Mouse (Mus musculus): ENCODE measurements at regions not wholly inside any gene's neighbourhood (a gene's known extent, or its start where the extent isn't known, plus 50 kb on each side); places are given as distances from the start of the nearest gene placed in this dataset.

DNA sequence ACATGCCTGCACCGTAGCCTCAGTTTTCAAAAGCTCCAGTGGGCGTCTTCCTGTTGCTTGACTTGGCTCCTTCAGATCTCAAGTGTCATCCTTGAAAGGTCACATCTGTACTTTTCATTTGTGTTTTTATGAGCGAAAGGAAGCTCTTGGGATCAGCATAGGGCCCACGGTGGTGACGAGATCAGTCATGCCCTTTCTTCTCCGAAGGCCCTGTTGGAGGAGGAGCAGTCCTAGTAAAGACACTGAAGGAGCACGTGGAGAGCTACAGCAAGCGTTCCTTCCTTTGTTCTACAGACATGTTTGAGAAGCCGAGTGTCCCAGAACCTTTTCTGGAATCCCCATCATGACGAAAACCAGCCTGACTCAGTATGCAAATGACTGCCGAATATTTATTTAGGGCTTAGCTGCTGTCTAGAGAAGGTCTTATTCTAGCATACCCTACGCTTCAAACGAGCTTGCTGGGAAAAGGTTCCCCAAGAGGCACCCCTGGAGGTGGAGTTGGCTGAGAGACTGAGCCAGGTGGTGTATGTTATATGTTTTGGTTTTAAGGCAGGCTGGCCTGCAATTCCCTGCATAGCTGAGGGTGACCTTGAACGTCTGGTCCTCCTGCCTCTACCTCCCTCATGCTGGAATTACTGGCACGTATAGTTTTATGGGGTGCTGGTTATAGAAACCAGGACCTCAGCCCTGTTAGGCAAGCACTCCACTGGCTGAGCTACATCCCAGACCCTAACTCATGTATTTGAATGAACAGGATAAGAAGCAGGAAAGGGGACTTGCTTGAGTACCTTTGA lies 285.1 kb upstream of the Cdh5 start:
- no peak for TF ChIP-seq POLR2A (IDR thresholded peaks at IDR 0.05; ENCODE audit: borderline replicate concordance, control insufficient read depth, low read depth, low read length)
- TF ChIP-seq CTCF (IDR thresholded peaks at IDR 0.05; ENCODE audit: control insufficient read depth, insufficient read depth, low read length), result no peak
- Histone ChIP-seq H3K4me1 (ENCODE audit: control insufficient read depth, insufficient read depth, low read length) (no peaks in the 10 kb centered on the region), H3K4me3 (replicated peaks; ENCODE audit: control insufficient read depth, low read depth, low read length) (no peak overlapping the region), H3K27ac (ENCODE audit: control insufficient read depth, insufficient read depth, low read depth, low read length, poor library complexity) (no peak overlapping the region)
- WGBS, result 74% methylated on average over 15 of the region's 15 CpGs

DNA sequence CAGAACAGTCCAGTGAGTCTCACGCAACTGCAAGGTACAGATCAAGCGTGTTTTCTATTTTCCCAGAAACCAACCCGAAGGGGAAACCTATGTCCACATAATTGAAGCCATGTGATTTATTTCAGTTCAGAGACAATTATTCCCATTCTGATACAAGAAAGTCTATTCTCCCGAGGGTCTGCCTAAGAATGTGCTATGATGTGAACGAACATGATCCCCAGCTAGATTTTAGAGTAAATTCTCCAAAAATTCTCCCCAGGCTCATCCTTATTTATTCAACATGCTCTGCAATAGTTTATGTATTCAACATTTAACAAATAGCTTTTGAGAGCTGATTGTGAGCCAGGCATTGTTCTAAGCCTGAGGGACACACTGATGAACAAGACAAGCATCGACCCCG lies 277.9 kb upstream of the Cdh5 start:
- no peak overlapping the region for H3K4me3 ChIP-seq (replicated peaks; ENCODE audit: control insufficient read depth, low read depth, low read length)
- WGBS, result 77% methylated on average over 7 of the region's 7 CpGs
- no peak overlapping the region for H3K27ac ChIP-seq (ENCODE audit: control insufficient read depth, insufficient read depth, low read depth, low read length, poor library complexity)
- TF ChIP-seq CTCF (IDR thresholded peaks at IDR 0.05; ENCODE audit: control insufficient read depth, insufficient read depth, low read length), result no peak
- H3K4me1 ChIP-seq (ENCODE audit: control insufficient read depth, insufficient read depth, low read length), result no peaks in the 10 kb centered on the region

DNA sequence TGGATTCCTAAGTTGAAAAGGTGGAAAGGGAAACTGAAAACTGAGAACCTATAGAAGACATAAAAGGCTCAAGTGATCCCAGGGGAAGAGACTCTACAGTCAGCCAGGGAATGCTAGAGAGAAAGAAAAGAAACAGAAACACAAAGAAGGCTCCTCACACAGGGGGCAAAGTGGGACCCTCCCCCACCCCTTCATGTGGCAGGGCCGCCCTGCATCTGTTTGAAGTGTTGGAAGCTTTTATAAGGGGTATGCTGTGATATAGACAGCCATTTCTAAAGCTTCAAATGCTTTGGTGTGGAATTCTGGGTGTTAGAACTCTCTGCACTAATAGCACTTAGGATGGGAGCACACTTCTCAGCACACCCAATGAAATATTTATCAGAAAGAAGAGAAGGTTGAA lies 276.7 kb upstream of the Cdh5 start:
- H3K27ac ChIP-seq (ENCODE audit: control insufficient read depth, insufficient read depth, low read depth, low read length, poor library complexity), result no peak overlapping the region
- no peak overlapping the region for H3K4me3 ChIP-seq (replicated peaks; ENCODE audit: control insufficient read depth, low read depth, low read length)
- TF ChIP-seq POLR2A (IDR thresholded peaks at IDR 0.05; ENCODE audit: borderline replicate concordance, control insufficient read depth, low read depth, low read length) (no peak), CTCF (IDR thresholded peaks at IDR 0.05; ENCODE audit: control insufficient read depth, insufficient read depth, low read length) (no peak)
- H3K4me1 ChIP-seq (ENCODE audit: control insufficient read depth, insufficient read depth, low read length), result no peaks in the 10 kb centered on the region
- WGBS, result 38% methylated on average over 1 of the region's 1 CpGs

DNA sequence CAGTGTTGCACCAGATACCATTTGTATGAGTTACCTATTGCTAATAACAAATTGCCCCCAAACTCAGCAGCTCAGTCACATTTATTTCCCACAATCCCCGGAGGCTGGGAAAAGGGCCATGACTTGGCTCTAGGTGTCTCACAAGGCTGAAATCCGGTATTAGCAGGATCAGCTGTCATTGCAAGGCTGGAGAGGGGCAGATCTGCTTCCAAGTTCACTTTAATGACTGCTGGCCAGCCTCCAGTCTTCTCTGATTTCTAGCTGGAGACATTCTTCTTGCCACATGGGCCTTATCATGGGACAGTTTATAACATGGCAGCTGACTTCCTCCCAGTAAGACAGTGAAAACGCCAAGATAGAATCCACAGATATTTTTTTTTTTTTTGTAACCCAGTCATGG lies 276.1 kb upstream of the Cdh5 start:
- TF ChIP-seq CTCF (IDR thresholded peaks at IDR 0.05; ENCODE audit: control insufficient read depth, insufficient read depth, low read length), result no peak
- no peak for TF ChIP-seq POLR2A (IDR thresholded peaks at IDR 0.05; ENCODE audit: borderline replicate concordance, control insufficient read depth, low read depth, low read length)
- no peaks in the 10 kb centered on the region for H3K4me1 ChIP-seq (ENCODE audit: control insufficient read depth, insufficient read depth, low read length)
- WGBS, result 52% methylated on average over 3 of the region's 3 CpGs
- no peak overlapping the region for H3K27ac ChIP-seq (ENCODE audit: control insufficient read depth, insufficient read depth, low read depth, low read length, poor library complexity)
- no peak overlapping the region for H3K4me3 ChIP-seq (replicated peaks; ENCODE audit: control insufficient read depth, low read depth, low read length)

DNA sequence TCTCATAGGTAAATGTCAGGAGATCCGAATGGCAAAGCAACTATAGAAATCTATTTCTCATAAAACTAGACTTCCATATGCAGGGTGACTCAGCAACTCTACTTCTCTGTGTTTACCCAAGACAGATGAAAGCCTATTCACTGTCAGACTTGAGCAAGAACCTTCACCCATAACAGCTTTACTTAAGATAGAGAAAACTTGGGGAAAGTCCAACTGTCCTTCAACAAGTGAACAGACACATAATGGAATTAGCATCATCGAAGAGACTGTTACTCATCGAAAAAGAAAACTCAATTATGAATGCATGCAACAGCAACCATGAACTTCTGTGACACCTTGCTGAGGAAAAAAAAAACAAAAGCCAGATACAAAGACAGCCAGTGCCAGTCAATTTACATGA lies 271.0 kb upstream of the Cdh5 start:
- no peaks in the 10 kb centered on the region for H3K4me1 ChIP-seq (ENCODE audit: control insufficient read depth, insufficient read depth, low read length)
- WGBS, result 75% methylated on average over 3 of the region's 3 CpGs
- no peak overlapping the region for H3K27ac ChIP-seq (ENCODE audit: control insufficient read depth, insufficient read depth, low read depth, low read length, poor library complexity)
- TF ChIP-seq CTCF (IDR thresholded peaks at IDR 0.05; ENCODE audit: control insufficient read depth, insufficient read depth, low read length) (no peak), POLR2A (IDR thresholded peaks at IDR 0.05; ENCODE audit: borderline replicate concordance, control insufficient read depth, low read depth, low read length) (no peak)
- no peak overlapping the region for H3K4me3 ChIP-seq (replicated peaks; ENCODE audit: control insufficient read depth, low read depth, low read length)

DNA sequence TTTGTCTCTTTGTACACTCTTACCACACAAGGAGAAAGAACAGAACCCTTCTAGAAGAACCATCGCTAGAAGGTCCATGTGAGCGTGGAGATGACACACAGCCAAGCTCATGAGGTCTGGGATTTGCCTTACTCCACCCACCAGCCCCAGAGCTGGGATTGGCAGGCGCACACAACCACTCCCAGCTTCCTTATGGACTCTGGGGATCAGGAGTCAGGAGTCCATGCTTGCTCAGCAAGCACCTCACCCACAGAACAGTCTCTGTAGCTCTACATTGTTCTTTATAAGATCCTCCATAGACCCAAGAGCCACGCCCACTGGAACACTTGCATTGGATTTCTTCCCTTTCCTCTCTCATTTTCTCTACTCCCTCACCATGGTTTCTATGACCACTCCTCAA lies 261.4 kb upstream of the Cdh5 start:
- TF ChIP-seq POLR2A (IDR thresholded peaks at IDR 0.05; ENCODE audit: borderline replicate concordance, control insufficient read depth, low read depth, low read length) (no peak), CTCF (IDR thresholded peaks at IDR 0.05; ENCODE audit: control insufficient read depth, insufficient read depth, low read length) (no peak)
- H3K27ac ChIP-seq (ENCODE audit: control insufficient read depth, insufficient read depth, low read depth, low read length, poor library complexity), result no peak overlapping the region
- no peaks in the 10 kb centered on the region for H3K4me1 ChIP-seq (ENCODE audit: control insufficient read depth, insufficient read depth, low read length)
- H3K4me3 ChIP-seq (replicated peaks; ENCODE audit: control insufficient read depth, low read depth, low read length), result no peak overlapping the region
- WGBS, result 63% methylated on average over 4 of the region's 4 CpGs

DNA sequence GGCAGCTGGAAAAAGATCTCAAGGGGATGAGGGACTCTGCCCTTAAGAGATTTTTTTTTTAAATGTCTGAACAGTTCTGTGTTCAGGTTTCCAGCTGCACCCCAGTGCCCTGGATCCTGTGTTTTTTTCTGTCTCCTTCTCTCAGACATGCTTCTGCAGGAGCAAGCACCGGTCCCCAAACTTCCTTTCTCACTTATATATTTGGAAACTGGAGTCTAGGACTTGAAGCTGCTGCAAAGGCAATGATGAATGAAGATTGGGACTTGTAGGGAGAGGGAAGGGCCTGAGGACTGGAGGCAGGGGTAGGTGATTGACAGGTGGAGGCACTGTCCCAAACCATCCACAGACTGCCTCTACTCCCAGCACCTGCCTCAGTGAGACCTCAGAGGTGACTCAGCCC lies 255.5 kb upstream of the Cdh5 start:
- no peak for TF ChIP-seq CTCF (IDR thresholded peaks at IDR 0.05; ENCODE audit: control insufficient read depth, insufficient read depth, low read length)
- TF ChIP-seq POLR2A (IDR thresholded peaks at IDR 0.05; ENCODE audit: borderline replicate concordance, control insufficient read depth, low read depth, low read length), result no peak
- no peaks in the 10 kb centered on the region for H3K4me1 ChIP-seq (ENCODE audit: control insufficient read depth, insufficient read depth, low read length)
- no peak overlapping the region for H3K27ac ChIP-seq (ENCODE audit: control insufficient read depth, insufficient read depth, low read depth, low read length, poor library complexity)
- H3K4me3 ChIP-seq (replicated peaks; ENCODE audit: control insufficient read depth, low read depth, low read length), result no peak overlapping the region
- WGBS, result 54% methylated on average over 1 of the region's 1 CpGs

DNA sequence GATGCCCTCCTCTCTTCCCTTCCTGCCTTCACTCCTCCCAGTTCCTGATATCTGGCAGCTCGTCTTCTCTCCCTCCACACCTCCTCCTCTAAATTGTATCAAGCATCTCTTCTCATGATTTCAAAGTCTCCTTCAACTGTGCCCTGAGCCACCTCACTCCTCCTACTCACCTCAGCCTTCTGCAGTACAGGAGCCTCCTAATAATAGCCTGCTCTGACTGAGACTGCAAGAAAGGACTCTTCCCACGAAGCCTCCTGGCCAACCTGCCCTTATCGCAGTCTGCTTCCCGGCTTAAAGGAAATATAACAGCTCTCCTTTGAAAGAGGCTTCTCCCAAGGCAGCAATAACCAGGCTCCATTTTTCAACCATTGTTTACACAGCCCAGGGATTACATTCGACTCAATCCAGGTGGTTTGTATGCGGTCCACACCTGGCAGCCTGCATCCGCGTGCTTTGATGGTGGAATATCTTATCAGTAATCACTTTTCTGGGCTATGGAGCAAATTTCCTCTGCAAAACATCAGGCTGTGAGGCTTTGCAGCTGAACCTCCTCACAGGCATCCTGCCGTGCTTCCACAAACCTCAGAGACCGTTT lies 254.9 kb upstream of the Cdh5 start:
- TF ChIP-seq POLR2A (IDR thresholded peaks at IDR 0.05; ENCODE audit: borderline replicate concordance, control insufficient read depth, low read depth, low read length) (no peak), CTCF (IDR thresholded peaks at IDR 0.05; ENCODE audit: control insufficient read depth, insufficient read depth, low read length) (no peak)
- WGBS, result 57% methylated on average over 10 of the region's 10 CpGs
- no peak overlapping the region for H3K4me3 ChIP-seq (replicated peaks; ENCODE audit: control insufficient read depth, low read depth, low read length)
- H3K27ac ChIP-seq (ENCODE audit: control insufficient read depth, insufficient read depth, low read depth, low read length, poor library complexity), result no peak overlapping the region
- H3K4me1 ChIP-seq (ENCODE audit: control insufficient read depth, insufficient read depth, low read length), result no peaks in the 10 kb centered on the region

Measured in bone marrow, adult 2 months (tissue).